Mouse (Mus musculus) embryonic facial prominence, embryonic 15.5 days (tissue): ENCODE measurements around the gene Myo5c. TPM values are rescaled to one million over a fixed set of nuclear protein-coding genes. Genes with fewer than 3 reads are reported as not detected.
A peak's percentile ranks its signal among the peaks of the same experiment; 100 is the strongest.

Experiments used
- ATAC-seq: fragments of 200-750 bp; cut with Nextera tagmentation; 2 replicates; pipeline ENCODE4 v1.8.0; 2017; ENCODE audit warnings: low read depth, moderate TSS enrichment; ENCODE audit not compliant: insufficient number of reproducible peaks, low FRiP score, low TSS enrichment
- H3K27ac ChIP-seq: fragments of 300-500 bp; sonication (generic); replicated peaks from 2 replicates; pipeline ENCODE4 v1.5.1; 2015; ENCODE audit warnings: mild to moderate bottlenecking, inconsistent platforms
- H3K27me3 ChIP-seq: fragments of 300-500 bp; sonication (generic); 2 replicates; pipeline ENCODE4 v1.6.1; 2015; ENCODE audit warnings: inconsistent platforms
- H3K36me3 ChIP-seq: fragments of 300-500 bp; sonication (generic); 2 replicates; pipeline ENCODE4 v1.6.1; 2015; ENCODE audit warnings: mild to moderate bottlenecking, inconsistent platforms
- H3K4me1 ChIP-seq: fragments of 300-500 bp; sonication (generic); 2 replicates; pipeline ENCODE4 v1.6.1; 2015; ENCODE audit warnings: inconsistent platforms
- H3K4me2 ChIP-seq: fragments of 300-500 bp; sonication (generic); replicated peaks from 2 replicates; pipeline ENCODE4 v1.6.1; 2015; ENCODE audit warnings: mild to moderate bottlenecking, inconsistent platforms
- H3K4me3 ChIP-seq: fragments of 300-500 bp; sonication (generic); replicated peaks from 2 replicates; pipeline ENCODE4 v1.5.1; 2015; ENCODE audit warnings: mild to moderate bottlenecking, inconsistent platforms
- H3K9ac ChIP-seq: fragments of 300-500 bp; sonication (generic); 2 replicates; pipeline ENCODE4 v1.6.1; 2015; ENCODE audit warnings: inconsistent platforms
- H3K9me3 ChIP-seq: fragments of 300-500 bp; sonication (generic); replicated peaks from 2 replicates; pipeline ENCODE4 v1.6.1; 2016; ENCODE audit warnings: inconsistent platforms
- WGBS: fragments of 180-500 bp; shearing (Covaris S2); methylation state at CpG from one replicate; pipeline ENCODE4 v1.1.7; 2015; 5-methylcytosine and 5-hydroxymethylcytosine counted together
- polyA plus RNA-seq: library from polyadenylated mRNA; unstranded; fragments of >200 nt; fragmentation: Nextera tagmentation; extraction: Ambion mirVana; gene quantifications from 2 replicates; pipeline ENCODE4 v1.2.1, GENCODE M21; 2015

The Myo5c gene
- polyA plus RNA-seq, result 1.9 and 2.7 TPM in 2 replicates

DNA sequence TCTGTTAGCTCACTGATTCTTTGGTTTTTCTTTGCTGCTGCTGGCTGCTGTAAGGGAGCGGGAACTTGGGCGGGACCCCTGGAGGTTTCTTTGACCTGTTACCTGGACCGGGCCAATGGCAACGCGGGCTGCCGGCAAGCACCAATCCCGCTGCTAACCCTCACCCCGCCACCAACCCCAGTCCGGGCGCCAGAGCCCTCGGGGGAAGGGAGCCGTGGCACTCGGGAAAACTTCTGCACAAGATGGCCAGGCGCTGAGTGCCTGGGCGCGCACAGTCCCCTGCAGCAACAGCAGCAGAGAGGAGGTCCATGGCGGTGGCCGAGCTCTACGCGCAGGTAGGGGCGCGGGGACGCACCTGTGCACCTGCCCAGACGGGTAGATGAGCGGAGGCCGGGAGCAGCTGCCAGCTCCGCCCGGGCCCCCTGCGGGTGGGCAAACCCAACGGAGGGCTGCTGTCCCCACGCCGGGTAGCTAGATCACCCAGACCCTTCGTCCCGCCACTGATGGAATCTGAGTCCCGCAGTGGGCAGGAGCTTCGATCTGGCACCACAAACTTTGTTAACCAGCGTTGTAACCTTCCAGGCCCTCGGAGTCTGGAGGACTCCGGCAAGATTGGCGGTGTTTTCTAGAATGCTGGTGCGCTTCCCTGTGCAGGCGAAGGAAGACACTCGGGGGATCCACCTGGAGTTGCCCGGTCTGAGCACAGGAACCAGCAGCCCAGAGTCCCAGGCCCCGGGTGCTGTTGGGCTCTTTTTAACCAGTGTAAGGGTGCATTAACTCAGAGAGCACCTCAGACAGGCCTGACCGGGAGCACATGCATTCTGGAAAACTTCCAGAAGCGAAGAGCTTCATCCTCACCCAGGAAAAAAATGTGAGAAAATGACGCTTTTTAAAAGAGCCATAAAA, at the start of gene Myo5c:
TSS of gene Myo5c (plus strand) at position 180 of the 906 bp plus-strand sequence.
- H3K9ac ChIP-seq, result peak within 1 kb of the TSS; percentile 15; the same call in 1 of the 2 replicates
- peaks cover 28% of the 10 kb centered on the region for H3K27me3 ChIP-seq
- peak within 1 kb of the TSS; percentile 37 for H3K4me3 ChIP-seq
- H3K27ac ChIP-seq, result no peak within 1 kb of the TSS
- H3K4me1 ChIP-seq, result peaks cover 19% of the 10 kb centered on the region
- no peaks in the 10 kb centered on the region for H3K36me3 ChIP-seq
- ATAC-seq, result 0 out of 2 replicates have a peak, but pooled peaks have one; percentile 40
- WGBS, result 3% methylated on average over 48 of the region's 48 CpGs
- peak within 1 kb of the TSS; percentile 60 for H3K4me2 ChIP-seq
- H3K9me3 ChIP-seq, result no peaks in the 10 kb centered on the region

DNA sequence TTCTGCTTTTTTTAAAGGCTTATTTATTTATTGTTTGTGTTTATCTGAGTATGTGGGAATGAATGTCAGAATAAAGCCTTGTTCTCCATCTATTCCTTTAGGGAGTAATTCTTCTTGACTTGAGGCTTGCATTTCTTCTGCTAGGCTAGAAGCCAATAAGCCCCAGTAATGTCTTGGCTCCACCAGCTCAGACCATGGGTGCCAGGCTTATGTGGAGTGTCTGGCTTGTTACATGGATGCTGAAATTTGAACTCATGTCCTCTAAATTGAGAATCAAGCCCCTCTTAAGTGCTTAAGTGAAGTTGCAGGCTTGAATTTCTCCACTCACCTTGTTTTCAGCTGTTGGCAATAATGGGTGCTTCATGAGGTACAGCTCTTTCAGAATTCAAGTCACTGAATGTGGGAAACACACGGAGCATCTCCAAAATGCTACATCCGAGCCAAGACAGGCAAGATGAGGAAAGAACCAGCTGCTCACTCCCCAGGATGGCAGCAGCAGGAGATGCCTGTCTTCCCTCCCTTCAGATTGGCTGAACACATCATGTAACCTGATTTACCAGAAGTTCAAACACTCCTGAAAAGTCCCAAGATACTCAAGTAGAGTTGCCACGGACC, 44.1 kb upstream of the Myo5c start:
- no peak for ATAC-seq
- Histone ChIP-seq H3K36me3 (peaks cover 23% of the 10 kb centered on the region), H3K4me1 (no peaks in the 10 kb centered on the region), H3K27ac (no peak overlapping the region), H3K27me3 (no peaks in the 10 kb centered on the region), H3K4me3 (no peak overlapping the region), H3K9ac (no peak overlapping the region), H3K4me2 (no peak overlapping the region), H3K9me3 (no peaks in the 10 kb centered on the region)
- WGBS, result 80% methylated on average over 3 of the region's 3 CpGs

DNA sequence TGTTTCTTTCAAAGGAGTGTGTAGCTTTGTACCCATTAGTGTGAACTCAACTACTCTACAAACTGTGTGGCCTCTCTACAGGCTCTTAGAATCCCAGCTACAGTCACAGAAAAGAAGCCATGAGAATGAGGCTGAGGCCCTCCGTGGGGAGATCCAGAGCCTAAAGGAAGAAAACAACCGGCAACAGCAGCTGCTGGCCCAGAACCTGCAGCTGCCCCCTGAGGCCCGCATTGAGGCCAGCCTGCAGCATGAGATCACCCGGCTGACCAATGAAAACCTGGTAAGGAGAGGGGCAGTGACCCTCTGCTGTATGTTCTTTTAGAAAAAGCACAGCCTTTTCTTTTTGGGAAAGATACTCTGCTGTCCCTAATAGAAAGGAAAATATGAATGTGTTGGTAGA, 38.0 kb upstream of the Myo5c start:
- WGBS, result 45% methylated on average over 4 of the region's 4 CpGs
- Histone ChIP-seq H3K4me1 (no peaks in the 10 kb centered on the region), H3K9ac (no peak overlapping the region), H3K27ac (no peak overlapping the region), H3K4me2 (no peak overlapping the region), H3K36me3 (peaks cover 11% of the 10 kb centered on the region; the same call in 1 of the 2 replicates), H3K9me3 (no peaks in the 10 kb centered on the region), H3K4me3 (no peak overlapping the region), H3K27me3 (no peaks in the 10 kb centered on the region)
- no peak for ATAC-seq

DNA sequence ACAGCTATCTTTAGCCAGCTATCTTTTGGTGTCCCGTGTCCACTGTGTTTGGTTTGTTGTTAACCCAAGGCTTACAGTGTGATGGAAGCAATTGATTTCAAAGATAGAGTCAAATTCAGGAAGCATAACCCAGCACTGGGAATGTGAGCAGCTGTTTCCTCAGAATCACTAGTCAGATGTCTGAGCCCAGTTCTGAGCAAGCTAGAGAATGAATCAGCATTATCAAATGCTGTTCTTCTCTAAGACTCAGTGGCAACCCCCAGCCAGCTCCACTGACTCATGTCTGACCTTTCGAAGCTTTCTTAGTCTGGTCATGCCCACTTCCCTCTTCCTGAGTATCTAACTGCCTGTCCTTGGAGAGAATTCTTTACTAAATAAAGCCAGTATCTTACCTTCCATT, 35.5 kb upstream of the Myo5c start:
- no peaks in the 10 kb centered on the region for H3K4me1 ChIP-seq
- 64% methylated on average over 2 of the region's 2 CpGs for WGBS
- no peak overlapping the region for H3K4me2 ChIP-seq
- no peak overlapping the region for H3K9ac ChIP-seq
- no peak for ATAC-seq
- no peak overlapping the region for H3K4me3 ChIP-seq
- no peaks in the 10 kb centered on the region for H3K9me3 ChIP-seq
- H3K27ac ChIP-seq, result no peak overlapping the region
- no peaks in the 10 kb centered on the region for H3K27me3 ChIP-seq
- H3K36me3 ChIP-seq, result peaks cover 15% of the 10 kb centered on the region

DNA sequence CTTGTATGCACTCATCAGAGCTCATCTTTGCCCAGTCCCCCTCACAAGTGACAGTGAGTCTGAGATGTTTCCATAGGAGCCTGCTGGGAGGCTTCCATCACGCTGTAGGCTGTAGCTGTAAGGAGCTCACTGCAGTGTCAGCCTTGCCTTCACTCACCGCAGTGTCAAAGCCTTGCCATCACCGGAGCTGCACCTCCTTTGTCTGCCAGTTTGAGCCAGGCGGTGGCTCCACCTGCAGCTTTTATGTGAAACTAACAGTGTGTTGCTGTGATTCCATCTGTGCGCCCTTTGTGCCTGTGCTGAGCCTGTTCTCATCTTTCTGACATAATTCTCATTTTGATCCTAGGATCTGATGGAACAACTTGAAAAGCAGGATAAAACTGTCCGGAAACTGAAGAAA, 34.5 kb upstream of the Myo5c start:
- WGBS, result 64% methylated on average over 6 of the region's 6 CpGs

DNA sequence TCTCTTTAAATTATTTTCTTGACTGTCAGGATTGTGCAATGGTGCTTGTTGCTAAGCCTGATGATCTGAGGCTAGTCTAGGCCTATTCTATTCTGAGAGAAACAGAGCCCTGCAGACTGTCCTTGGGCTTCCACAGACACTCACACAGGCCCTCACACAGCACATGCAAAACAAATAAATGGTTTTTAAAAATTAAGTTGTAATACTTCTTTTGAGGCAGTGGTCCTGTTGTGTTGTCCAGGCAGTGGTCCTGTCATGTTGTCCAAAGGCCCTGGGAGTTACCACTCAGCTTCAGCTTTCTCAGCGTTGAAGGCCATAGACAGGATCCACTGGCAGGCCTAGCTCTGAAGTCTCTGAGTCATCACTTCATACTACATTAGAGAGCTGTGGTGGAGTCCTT, 30.3 kb upstream of the Myo5c start:
- Histone ChIP-seq H3K9me3 (no peaks in the 10 kb centered on the region), H3K27me3 (no peaks in the 10 kb centered on the region), H3K4me2 (no peak overlapping the region), H3K4me3 (no peak overlapping the region), H3K4me1 (no peaks in the 10 kb centered on the region), H3K27ac (no peak overlapping the region), H3K36me3 (peaks cover 38% of the 10 kb centered on the region), H3K9ac (no peak overlapping the region)
- ATAC-seq, result no peak
- 91% methylated on average over 1 of the region's 1 CpGs for WGBS

More for the DNA sequence above, 34.5 kb upstream of the Myo5c start:
- Histone ChIP-seq H3K9ac (no peak overlapping the region), H3K27me3 (no peaks in the 10 kb centered on the region), H3K27ac (no peak overlapping the region), H3K4me1 (no peaks in the 10 kb centered on the region), H3K9me3 (no peaks in the 10 kb centered on the region), H3K4me2 (no peak overlapping the region), H3K36me3 (peaks cover 24% of the 10 kb centered on the region), H3K4me3 (no peak overlapping the region)
- ATAC-seq, result no peak

DNA sequence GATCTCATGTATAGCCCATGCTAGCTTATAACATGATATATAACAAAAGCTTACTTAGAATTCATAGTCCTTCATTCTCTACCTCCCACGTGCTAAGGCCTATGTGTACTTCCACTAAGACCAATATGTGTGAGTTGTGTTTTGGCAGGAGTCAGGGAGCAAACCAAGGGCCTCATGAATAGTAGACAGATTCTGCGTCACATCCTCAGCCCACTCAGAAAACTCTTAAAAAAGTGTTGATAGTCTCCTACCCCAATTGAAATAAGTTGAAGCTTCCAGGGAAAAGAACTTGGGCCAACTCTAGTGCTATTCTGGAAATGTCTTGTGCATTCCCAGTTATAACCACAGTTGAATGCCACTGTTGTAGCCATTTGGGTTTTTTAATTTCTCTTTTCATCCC, 29.8 kb upstream of the Myo5c start:
- no peaks in the 10 kb centered on the region for H3K4me1 ChIP-seq
- no peak overlapping the region for H3K27ac ChIP-seq
- no peak overlapping the region for H3K4me2 ChIP-seq
- H3K9ac ChIP-seq, result no peak overlapping the region
- ATAC-seq, result no peak
- H3K27me3 ChIP-seq, result no peaks in the 10 kb centered on the region
- H3K36me3 ChIP-seq, result peaks cover 38% of the 10 kb centered on the region
- WGBS, result 98% methylated on average over 2 of the region's 2 CpGs
- no peaks in the 10 kb centered on the region for H3K9me3 ChIP-seq
- H3K4me3 ChIP-seq, result no peak overlapping the region

DNA sequence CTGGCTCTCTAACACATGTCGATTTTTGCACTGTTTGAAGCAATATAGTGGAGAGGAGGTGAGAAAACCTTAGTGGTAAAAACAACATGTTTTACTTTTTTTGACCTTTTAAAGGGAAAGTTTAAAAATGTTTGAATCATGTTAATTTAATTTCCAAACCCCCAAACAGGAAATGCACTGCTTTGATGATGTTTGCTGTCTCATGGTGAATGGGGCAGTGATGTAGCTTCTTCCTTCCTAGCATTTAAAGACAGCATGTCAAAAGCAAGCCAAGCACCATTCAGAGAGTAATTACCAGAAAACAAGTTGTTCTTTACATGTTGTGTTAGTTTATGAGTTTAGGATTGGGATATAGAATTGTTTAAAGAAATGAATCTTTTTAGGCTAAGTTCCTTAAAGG, 22.6 kb upstream of the Myo5c start:
- Histone ChIP-seq H3K9ac (no peak overlapping the region), H3K27ac (no peak overlapping the region), H3K4me1 (peaks cover 10% of the 10 kb centered on the region), H3K36me3 (peaks cover 17% of the 10 kb centered on the region), H3K4me3 (no peak overlapping the region), H3K4me2 (no peak overlapping the region), H3K9me3 (no peaks in the 10 kb centered on the region), H3K27me3 (no peaks in the 10 kb centered on the region)
- WGBS, result 69% methylated on average over 1 of the region's 1 CpGs
- ATAC-seq, result no peak

DNA sequence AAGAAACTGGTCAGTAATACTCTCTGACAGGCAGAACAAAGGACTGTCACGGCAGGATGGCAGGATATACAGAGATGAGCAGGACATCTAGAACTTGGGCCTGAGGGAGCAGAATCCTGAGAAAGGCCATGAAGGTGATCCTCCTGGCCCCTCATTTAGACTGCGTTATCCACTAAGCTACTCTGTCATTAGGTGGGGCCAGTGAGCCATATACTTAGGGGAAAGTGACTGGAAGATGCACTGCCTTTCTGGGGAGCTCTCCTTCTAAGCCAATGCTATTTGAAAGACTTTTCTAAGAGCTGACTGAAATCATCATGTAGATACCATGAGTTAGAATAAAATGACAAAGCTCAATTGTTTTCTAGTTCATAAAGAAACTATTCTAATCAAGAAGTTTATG, 21.6 kb upstream of the Myo5c start:
- H3K4me2 ChIP-seq, result no peak overlapping the region
- no peaks in the 10 kb centered on the region for H3K27me3 ChIP-seq
- H3K9me3 ChIP-seq, result no peaks in the 10 kb centered on the region
- no peak for ATAC-seq
- H3K36me3 ChIP-seq, result peaks cover 18% of the 10 kb centered on the region
- 61% methylated on average over 2 of the region's 2 CpGs for WGBS
- no peak overlapping the region for H3K27ac ChIP-seq
- H3K4me1 ChIP-seq, result peaks cover 10% of the 10 kb centered on the region
- H3K9ac ChIP-seq, result no peak overlapping the region
- no peak overlapping the region for H3K4me3 ChIP-seq

DNA sequence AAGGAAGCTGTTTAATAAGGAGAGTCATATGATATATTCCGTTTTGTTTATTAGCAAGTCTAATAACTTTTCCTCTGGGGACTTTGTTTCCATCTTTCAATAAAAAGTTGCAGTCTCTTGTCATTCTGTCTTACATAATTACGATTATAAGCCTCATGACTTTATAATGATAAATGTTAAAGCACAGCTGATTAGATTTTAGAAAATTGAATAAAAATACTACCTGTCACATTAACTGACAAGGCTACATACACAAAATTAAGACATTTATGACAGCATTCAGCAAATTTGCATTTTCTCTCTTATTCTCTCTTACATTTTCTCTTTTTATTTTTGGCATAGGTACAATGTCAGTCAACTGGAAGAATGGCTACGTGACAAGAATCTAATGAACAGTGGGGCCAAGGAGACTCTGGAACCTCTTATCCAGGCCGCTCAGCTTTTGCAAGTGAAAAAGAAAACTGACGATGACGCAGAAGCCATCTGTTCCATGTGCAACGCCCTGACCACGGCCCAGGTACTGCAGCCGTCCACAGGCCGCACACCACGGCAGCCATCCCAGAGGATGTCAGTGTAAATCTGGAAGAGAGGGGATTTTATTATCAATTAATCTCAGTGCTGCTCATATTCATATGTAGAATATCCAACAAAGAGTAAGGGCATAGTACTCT, 16.9 kb upstream of the Myo5c start:
- H3K27ac ChIP-seq, result no peak overlapping the region
- H3K27me3 ChIP-seq, result no peaks in the 10 kb centered on the region
- H3K9ac ChIP-seq, result no peak overlapping the region
- peaks cover 10% of the 10 kb centered on the region for H3K4me1 ChIP-seq
- ATAC-seq, result no peak
- H3K4me2 ChIP-seq, result no peak overlapping the region
- no peak overlapping the region for H3K4me3 ChIP-seq
- H3K36me3 ChIP-seq, result peaks cover 35% of the 10 kb centered on the region
- WGBS, result 87% methylated on average over 11 of the region's 11 CpGs
- H3K9me3 ChIP-seq, result no peaks in the 10 kb centered on the region

DNA sequence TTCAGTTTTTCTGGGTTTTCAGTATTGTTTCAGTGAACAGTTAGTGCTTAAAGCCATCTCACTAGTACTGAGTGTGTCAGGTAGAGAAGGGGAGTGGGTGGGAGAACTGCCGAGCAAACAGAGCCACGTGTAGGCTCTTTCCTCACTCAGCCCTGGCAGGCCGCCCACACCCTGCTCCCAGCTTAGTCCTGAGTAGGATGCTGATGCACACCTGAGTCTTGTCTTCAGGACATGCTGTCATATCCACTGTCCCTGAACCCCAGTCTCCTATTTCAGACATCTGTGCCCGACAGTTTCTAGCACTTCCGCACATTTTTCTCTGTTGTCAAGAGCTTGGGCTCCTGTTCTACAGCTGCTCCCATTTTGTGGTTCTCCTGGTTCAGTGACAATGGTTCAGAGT, 11.9 kb upstream of the Myo5c start:
- no peak overlapping the region for H3K4me2 ChIP-seq
- no peaks in the 10 kb centered on the region for H3K9me3 ChIP-seq
- H3K36me3 ChIP-seq, result peaks cover 24% of the 10 kb centered on the region
- 59% methylated on average over 5 of the region's 5 CpGs for WGBS
- H3K4me1 ChIP-seq, result peaks cover 10% of the 10 kb centered on the region
- no peaks in the 10 kb centered on the region for H3K27me3 ChIP-seq
- H3K9ac ChIP-seq, result no peak overlapping the region
- H3K27ac ChIP-seq, result no peak overlapping the region
- no peak for ATAC-seq
- H3K4me3 ChIP-seq, result no peak overlapping the region
